Mouse (Mus musculus) embryonic stem cell, embryonic (primary cell): Measurements from ENCODE around the gene 1700001P01Rik.

Source experiments
- CTCF ChIA-PET, 4 experiments: fragments of 300-600 bp in 2 of 4; fragments of 350-600 bp in 2 of 4; sonication (Branson Sonifier 250); formaldehyde crosslinking; loops; one replicate each; lab custom pipeline; 2022; ENCODE audit warnings: inconsistent platforms in 2 of 4; lab: Charles Lee
- POLR2A ChIA-PET, 4 experiments: fragments of 300-600 bp in 2 of 4; fragments of 350-600 bp in 2 of 4; sonication (Branson Sonifier 250); formaldehyde crosslinking; loops; one replicate each; lab custom pipeline; 2022; ENCODE audit warnings: antibody characterized with exemption in 4 of 4, inconsistent platforms in 1 of 4; lab: Charles Lee

1700001P01Rik gene

DNA sequence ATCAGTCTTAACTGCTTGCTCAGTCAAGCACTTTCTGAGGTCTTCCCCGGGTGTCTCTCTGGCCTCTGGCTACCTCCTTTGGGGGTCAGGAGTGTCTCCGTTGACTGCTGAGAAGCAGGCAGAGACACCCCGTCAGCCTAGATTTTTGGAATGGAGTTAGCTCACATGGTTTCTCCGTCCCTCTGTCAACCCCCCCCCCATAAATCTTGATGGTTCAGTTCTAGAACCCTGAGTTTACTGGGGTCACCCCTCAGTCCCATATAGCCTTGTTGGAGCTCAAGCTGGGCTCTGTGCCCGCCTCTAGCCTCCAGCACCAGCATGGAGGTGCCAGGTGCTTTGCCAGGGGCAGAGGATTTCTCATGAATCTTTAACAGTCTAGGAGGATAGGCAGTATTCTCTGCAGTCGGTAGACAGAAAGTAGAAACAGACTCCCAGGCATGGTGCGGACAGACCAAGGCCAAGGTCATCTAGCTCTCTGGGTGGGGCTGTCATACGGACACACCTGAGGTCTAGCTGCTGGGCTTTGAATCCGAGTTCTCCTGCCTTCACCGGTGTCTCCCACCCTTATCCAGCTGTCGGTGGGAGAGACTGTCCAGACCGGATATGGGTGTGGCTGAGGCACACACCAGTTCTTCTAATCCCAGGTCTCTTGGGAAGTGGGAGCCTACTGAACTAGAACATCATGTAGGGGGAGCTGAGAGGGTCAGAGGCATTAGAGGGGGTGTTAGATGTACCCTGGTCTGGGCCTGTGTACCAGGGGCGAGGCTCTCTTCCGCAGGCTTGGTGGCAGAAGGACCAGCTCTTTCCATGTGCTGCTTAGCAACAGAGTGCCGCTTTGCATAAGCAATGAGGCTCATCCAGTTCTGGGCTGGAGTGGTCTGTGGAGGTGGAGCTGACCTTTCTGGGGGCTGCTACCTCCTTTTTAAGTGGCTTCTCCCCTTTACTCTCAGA, 30.2 kb upstream of the 1700001P01Rik start:
- ChIA-PET CTCF (interaction anchor here in 3 of 4 experiments (0.5 to 1.9 kb wide), 14 partner anchors 9 to 1801 kb away, joined by 3 to 5 read pairs (median 3); partner anchors contain the start of genes B230217C12Rik (in 1 of the 3) and Pgap3 (in 1 of the 3)), POLR2A (interaction anchor here (0.6 to 27.6 kb wide), 57 partner anchors 6 to 397 kb away, joined by 3 to 667 read pairs (median 4); partner anchors contain the start of genes Rpl23 (in 4 of the 4), B230217C12Rik (in 3 of the 4), 1700001P01Rik (in 2 of the 4) and Fbxo47 (in 2 of the 4))

- POLR2A ChIA-PET, result interaction anchor here (0.5 to 27.6 kb wide), 44 partner anchors 5 to 548 kb away, joined by 3 to 667 read pairs (median 4); partner anchors contain the start of genes B230217C12Rik (in 3 of the 4), 1700001P01Rik (in 2 of the 4), Fbxo47 (in 2 of the 4) and Rpl23 (in 2 of the 4)
Observed at GRCm38 (mm10) chr11:97804841-97805661, 29.3 kb upstream of the 1700001P01Rik start.

DNA sequence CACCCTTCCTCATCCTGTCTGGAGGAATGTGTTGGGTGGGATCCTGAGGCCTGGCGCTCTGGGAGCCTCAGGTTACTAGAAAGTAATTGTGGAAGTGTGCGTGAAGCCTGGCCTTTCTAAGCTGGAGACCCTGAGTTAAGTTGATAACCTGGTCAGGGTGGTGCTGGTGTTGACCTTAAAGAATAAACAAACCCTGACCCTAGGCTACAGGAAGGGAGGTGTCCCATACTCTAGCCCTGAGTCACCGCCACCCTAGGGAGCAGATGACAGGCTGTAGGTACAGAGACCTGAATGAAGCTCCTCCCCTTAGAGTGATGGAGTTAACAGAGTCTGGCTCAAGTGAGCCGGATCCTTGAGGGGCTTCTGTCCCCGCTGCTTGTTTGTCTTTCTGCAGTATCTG, 28.1 kb upstream of the 1700001P01Rik start:
- ChIA-PET CTCF (interaction anchor here in 3 of 4 experiments (0.6 to 1.6 kb wide), 8 partner anchors 37 to 369 kb away, joined by 3 to 9 read pairs (median 4); partner anchors contain the start of gene B230217C12Rik (in 1 of the 3)), POLR2A (interaction anchor here (0.6 to 27.6 kb wide), 30 partner anchors 9 to 409 kb away, joined by 3 to 667 read pairs (median 4); partner anchors contain the start of genes Rpl23 (in 3 of the 4), 1700001P01Rik (in 2 of the 4), Fbxo47 (in 2 of the 4) and B230217C12Rik (in 1 of the 4))

More at GRCm38 (mm10) chr11:97804841-97805661, 29.3 kb upstream of the 1700001P01Rik start:
- CTCF ChIA-PET, result interaction anchor here in 2 of 4 experiments (0.6 to 1.9 kb wide), 8 partner anchors 10 to 1803 kb away, joined by 3 to 5 read pairs (median 3); partner anchors contain the start of genes B230217C12Rik (in 1 of the 2) and Pgap3 (in 1 of the 2)

DNA sequence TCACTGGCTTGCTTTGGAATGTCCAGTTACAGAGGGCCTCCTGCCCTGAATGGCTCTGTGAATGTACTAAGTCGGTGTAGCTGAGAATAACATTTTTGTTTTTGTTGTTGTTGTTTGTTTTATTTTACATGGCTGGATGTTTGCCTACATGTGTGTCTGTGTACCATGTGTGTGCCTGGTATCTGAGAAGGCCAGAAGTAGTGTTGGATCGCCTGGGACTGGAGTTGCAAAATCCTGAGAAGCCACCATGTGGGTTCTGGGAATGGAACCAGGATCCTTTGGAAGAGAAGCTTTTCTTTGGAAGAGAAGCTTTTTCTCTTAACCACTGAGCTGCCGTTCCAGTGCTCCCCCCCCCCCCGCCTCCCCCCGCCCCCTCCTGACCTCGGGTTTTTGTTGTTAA, 26.8 kb upstream of the 1700001P01Rik start:
- CTCF ChIA-PET, result interaction anchor here in 3 of 4 experiments (0.6 to 2.7 kb wide), 7 partner anchors 9 to 144 kb away, joined by 3 to 9 read pairs (median 3); partner anchors contain the start of genes B230217C12Rik (in 1 of the 3) and Fbxo47 (in 1 of the 3)
- POLR2A ChIA-PET, result interaction anchor here in 3 of 4 experiments (0.7 to 27.6 kb wide), 18 partner anchors 8 to 220 kb away, joined by 3 to 667 read pairs (median 6); partner anchors contain the start of genes B230217C12Rik (in 3 of the 3), Rpl23 (in 3 of the 3), 1700001P01Rik (in 2 of the 3) and Cacnb1 (in 1 of the 3)

GRCm38 (mm10) chr11:97802194-97802470, 26.4 kb upstream of the 1700001P01Rik start:
- ChIA-PET POLR2A (interaction anchor here in 3 of 4 experiments (0.6 to 27.6 kb wide), 17 partner anchors 8 to 220 kb away, joined by 3 to 667 read pairs (median 8); partner anchors contain the start of genes Rpl23 (in 3 of the 3), 1700001P01Rik (in 2 of the 3), B230217C12Rik (in 2 of the 3) and Cacnb1 (in 1 of the 3)), CTCF (interaction anchor here in 3 of 4 experiments (0.6 to 2.7 kb wide), 10 partner anchors 9 to 170 kb away, joined by 3 to 9 read pairs (median 4); partner anchors contain the start of genes B230217C12Rik (in 1 of the 3) and Fbxo47 (in 1 of the 3))

- POLR2A ChIA-PET, result interaction anchor here in 3 of 4 experiments (0.6 to 27.6 kb wide), 19 partner anchors 8 to 225 kb away, joined by 3 to 667 read pairs (median 5); partner anchors contain the start of genes B230217C12Rik (in 3 of the 3), Rpl23 (in 3 of the 3), 1700001P01Rik (in 2 of the 3) and Cacnb1 (in 1 of the 3)
- CTCF ChIA-PET, result interaction anchor here in 3 of 4 experiments (0.6 to 3.2 kb wide), 10 partner anchors 8 to 171 kb away, joined by 3 to 13 read pairs (median 4); partner anchors contain the start of genes B230217C12Rik (in 2 of the 3) and Fbxo47 (in 1 of the 3)
Observed at GRCm38 (mm10) chr11:97801409-97802193, 25.9 kb upstream of the 1700001P01Rik start.

DNA sequence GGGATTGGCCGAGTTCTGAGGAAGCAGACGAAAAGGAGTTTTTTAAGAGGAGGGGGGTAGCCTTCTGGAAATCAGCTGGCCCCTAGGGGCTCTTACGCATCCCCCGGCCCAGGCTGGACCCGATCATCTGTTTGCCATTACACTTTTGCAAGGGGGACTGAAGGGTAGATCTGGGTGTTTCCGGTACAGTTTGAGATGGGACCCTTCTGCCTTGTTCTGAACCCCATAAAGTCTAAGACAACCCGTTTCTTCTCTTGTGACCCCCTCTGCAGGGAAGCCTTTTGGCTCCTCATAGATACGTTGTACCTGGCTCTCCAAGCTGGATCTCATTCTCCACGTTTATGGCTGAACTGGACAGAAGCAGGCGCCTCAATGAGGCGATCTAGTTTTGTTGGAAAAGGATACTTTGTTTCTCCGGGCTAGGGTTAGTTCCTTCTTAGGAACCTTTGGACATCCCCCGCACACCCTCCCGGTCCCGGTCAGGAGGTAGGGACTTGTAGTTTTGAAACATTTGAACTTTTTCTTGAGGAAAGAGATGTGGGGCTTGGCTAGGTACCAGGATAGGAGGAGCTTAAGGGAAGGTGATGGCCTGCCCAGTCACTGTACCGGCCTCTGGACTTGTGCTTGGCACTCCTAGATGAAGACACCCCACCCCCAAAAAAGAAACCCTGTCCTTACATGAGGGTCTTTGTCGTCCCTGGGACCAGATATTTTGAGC, 25.1 kb upstream of the 1700001P01Rik start:
- ChIA-PET CTCF (interaction anchor here in 3 of 4 experiments (0.6 to 3.2 kb wide), 8 partner anchors 9 to 244 kb away, joined by 3 to 13 read pairs (median 3); partner anchors contain the start of gene B230217C12Rik (in 1 of the 3)), POLR2A (interaction anchor here (0.5 to 27.6 kb wide), 35 partner anchors 12 to 528 kb away, joined by 3 to 667 read pairs (median 4); partner anchors contain the start of genes B230217C12Rik (in 3 of the 4), Fbxo47 (in 3 of the 4), Rpl23 (in 3 of the 4) and 1700001P01Rik (in 2 of the 4))

- POLR2A ChIA-PET, result interaction anchor here (0.5 to 27.6 kb wide), 59 partner anchors 12 to 502 kb away, joined by 3 to 667 read pairs (median 4); partner anchors contain the start of genes B230217C12Rik (in 3 of the 4), Fbxo47 (in 3 of the 4), Psmb3 (in 3 of the 4) and Rpl23 (in 3 of the 4)
Observed at GRCm38 (mm10) chr11:97799994-97800690, 24.4 kb upstream of the 1700001P01Rik start.

GRCm38 (mm10) chr11:97799146-97799993, 23.7 kb upstream of the 1700001P01Rik start:
- CTCF ChIA-PET, result interaction anchor here in 3 of 4 experiments (0.5 to 3.2 kb wide), 18 partner anchors 8 to 206 kb away, joined by 3 to 13 read pairs (median 3); no protein-coding TSS in a partner anchor
- POLR2A ChIA-PET, result interaction anchor here (0.5 to 27.6 kb wide), 74 partner anchors 9 to 977 kb away, joined by 3 to 667 read pairs (median 4); partner anchors contain the start of genes B230217C12Rik (in 3 of the 4), Fbxo47 (in 3 of the 4), Psmb3 (in 3 of the 4) and Rpl23 (in 3 of the 4)

More at GRCm38 (mm10) chr11:97799994-97800690, 24.4 kb upstream of the 1700001P01Rik start:
- CTCF ChIA-PET, result interaction anchor here (0.6 to 3.2 kb wide), 15 partner anchors 9 to 245 kb away, joined by 3 to 13 read pairs (median 3); partner anchors contain the start of gene B230217C12Rik (in 1 of the 4)

DNA sequence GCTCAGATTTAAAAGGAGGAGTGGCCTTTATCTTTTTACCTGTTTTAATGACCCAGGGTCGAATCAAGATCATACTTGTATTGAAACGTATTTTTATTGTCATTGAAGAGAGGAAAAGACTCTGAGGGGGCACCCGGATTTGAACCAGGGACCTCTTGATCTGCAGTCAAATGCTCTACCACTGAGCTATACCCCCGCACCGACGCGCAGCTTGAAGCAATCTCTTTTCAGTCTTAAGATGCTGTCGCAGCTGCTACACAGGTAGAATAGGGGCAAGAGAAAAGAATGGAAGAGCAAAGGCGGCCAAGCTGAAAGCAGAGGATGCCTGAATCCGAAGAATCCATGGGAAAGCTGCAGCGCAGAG, 23.0 kb upstream of the 1700001P01Rik start, which contains the start of gene Lasp1:
TSS of gene Lasp1 (plus strand) at position 219 of the 364 bp plus-strand sequence.
- ChIA-PET POLR2A (interaction anchor here (0.5 to 27.6 kb wide), 52 partner anchors 8 to 977 kb away, joined by 3 to 667 read pairs (median 4); partner anchors contain the start of genes B230217C12Rik (in 3 of the 4), Fbxo47 (in 3 of the 4), 1700001P01Rik (in 2 of the 4) and Cwc25 (in 2 of the 4)), CTCF (interaction anchor here in 3 of 4 experiments (0.5 to 3.2 kb wide), 13 partner anchors 9 to 257 kb away, joined by 3 to 13 read pairs (median 3); no protein-coding TSS in a partner anchor)

DNA sequence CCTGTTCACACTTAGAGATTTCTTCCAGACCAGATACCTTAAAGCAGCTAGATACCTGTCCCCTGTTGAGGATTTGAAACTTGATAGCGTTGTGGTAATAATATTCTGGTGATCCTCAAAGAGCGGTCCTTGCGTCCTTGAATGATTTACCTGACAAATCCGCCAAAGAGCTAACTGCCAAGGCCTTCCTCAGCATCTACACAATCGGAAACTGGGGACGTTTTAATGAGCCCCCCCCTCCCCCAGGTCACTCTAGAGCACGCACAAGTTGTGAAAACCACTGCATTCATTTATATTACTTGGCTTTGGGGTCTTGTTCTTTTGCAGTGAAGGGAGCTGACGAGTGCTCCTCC, 22.3 kb upstream of the 1700001P01Rik start:
- ChIA-PET CTCF (interaction anchor here in 2 of 4 experiments (1.3 to 3.2 kb wide), 6 partner anchors 8 to 190 kb away, joined by 3 to 13 read pairs (median 4); no protein-coding TSS in a partner anchor), POLR2A (interaction anchor here in 3 of 4 experiments (0.6 to 27.6 kb wide), 29 partner anchors 8 to 1943 kb away, joined by 3 to 667 read pairs (median 5); partner anchors contain the start of genes 1700001P01Rik (in 2 of the 3), B230217C12Rik (in 2 of the 3), Cwc25 (in 2 of the 3) and Fbxo47 (in 2 of the 3))

DNA sequence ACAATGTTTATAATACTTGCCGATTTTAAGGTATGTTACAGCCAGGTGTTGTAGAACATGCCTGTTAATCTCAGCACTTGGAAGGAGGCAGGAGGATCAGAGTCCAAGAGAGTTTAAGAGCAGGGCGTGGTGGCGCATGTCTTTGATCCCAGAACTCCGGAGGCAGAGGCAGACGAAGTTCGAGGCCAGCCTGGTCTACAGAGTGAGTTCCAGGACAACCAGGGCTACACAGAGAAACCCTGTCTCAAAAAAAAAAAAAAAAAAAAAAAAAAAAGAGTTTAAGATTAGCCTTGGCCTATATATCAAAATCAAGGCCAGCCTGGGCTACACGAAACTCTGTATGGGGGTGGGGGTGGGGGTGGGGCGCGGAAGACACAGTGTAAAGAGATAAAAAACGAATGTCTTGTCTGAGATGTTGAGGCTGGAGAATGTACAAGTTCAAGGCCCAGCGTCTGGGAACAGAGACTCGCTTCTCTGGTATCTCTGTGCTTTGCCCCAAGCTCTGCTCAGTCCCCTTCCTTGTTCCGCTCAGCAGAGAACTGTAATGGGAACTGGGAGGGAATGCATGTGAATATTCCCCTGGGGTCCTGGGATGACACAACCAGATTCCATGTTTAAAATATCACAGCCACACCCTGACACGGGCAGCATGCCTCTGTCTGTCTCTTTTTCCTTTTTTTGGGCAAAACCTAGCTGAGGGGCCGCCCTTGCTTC, 21.8 kb upstream of the 1700001P01Rik start:
- POLR2A ChIA-PET, result interaction anchor here in 3 of 4 experiments (0.6 to 27.6 kb wide), 36 partner anchors 8 to 1942 kb away, joined by 3 to 667 read pairs (median 4); partner anchors contain the start of genes 1700001P01Rik (in 2 of the 3), B230217C12Rik (in 2 of the 3), Cwc25 (in 2 of the 3) and Fbxo47 (in 2 of the 3)
- CTCF ChIA-PET, result interaction anchor here in 2 of 4 experiments (0.6 to 1.6 kb wide), 11 partner anchors 9 to 1758 kb away, joined by 3 to 6 read pairs (median 3); partner anchors contain the start of gene B230217C12Rik (in 1 of the 2)
